1 mouse cellular context compared by ENCODE assay signal in the genomic region with DNA sequence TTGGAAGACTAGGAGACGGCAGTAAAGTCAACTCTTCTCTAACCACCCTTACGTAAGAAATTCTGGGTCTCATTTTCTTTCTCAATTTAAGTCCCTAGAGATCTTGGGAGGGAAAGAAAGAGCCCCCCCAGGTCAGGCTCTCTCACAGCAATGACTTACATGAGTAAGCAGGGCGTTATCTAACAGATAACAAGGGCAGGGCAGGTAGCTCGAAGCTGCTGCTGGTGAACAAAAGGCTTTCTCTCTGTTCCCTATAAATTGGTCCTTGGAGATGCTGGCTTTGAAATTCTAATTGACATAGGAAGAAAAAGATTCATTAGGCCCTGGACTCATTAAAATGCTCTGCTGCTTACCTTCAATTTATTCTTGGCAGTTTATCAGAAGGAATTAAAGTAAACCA.
TF ChIP-seq lines count a peak whose summit lies in the region.

No protein-coding gene starts in this region.

TF ChIP-seq in MEL, 35 proteins besides CTCF, POLR2A, EP300 and RAD21 (continued from another document):
- TF ChIP-seq ELF1 (IDR thresholded peaks at IDR 0.05; ENCODE audit: low read depth, low read length) (no peak), MAFK (IDR thresholded peaks at IDR 0.05; ENCODE audit: borderline replicate concordance, low read depth, low read length) (no peak)
